Mouse (Mus musculus) retina, postnatal 7 days (tissue): ENCODE measurements around the gene Pin1.

Experiments used
- DNase-seq: peaks from one replicate; pipeline ENCODE4 v3.0.0-alpha.2; 2012; ENCODE audit warnings: low read depth, low spot score

The Pin1 gene

DNA sequence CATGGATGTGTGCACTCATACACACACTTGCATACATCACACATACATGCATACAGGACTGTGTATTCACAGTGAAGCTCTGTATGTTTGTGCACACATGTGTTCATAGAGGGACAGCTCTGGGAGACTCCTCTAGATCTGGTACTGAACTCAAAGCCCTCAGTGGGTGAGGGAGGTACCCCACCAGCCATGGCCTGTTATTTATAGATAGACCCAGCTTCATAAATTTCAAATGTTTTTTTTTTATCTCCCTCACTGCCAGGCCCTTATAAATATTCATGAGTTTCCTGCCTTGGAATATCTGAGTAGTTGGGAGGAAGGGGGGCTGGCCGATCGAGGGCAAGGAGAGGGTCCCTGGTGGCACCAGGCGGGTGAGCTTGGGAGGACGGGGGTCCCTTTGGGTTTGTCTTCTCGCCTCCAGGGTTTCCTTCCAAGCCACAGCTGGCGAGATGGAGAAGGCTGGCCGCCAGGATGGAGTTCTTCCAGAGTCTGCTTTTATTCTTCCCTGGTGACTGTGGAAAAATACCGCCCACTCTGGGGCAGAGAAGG is 52.0 kb downstream of the Pin1 start:
- no peak for DNase-seq

DNA sequence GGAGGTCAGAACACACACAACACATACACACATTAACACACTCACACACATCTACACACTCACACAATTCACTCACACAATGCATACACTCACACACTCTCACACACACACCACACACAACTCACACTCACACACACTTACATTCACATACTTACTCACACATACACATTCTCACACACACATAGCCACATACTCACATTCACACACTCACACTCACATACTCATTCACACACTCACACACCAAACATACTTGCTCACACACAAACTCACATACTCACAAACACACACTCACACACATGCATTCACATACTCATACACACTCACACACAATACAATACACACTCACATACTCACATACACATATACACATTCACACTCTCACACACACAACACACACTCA is 53.5 kb downstream of the Pin1 start:
- no peak for DNase-seq

DNA sequence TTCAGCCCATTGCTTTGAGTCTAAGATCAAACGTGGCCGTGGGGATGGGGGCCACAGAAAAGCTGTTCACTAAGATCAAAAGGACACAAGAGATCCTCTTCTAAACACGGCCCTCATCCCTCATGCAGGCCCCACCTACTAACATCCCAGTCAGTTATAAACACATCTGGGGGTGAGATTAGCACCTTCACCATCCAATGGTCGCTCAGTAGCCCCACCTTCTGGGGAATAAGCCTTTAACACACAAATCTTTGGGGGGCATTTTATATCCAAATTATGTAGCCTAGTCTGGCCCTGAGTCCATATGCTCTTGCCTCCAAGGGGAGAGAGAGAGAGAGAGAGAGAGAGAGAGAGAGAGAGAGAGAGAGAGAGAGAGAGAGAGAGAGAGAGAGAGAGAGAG is 54.1 kb downstream of the Pin1 start:
- no peak for DNase-seq

DNA sequence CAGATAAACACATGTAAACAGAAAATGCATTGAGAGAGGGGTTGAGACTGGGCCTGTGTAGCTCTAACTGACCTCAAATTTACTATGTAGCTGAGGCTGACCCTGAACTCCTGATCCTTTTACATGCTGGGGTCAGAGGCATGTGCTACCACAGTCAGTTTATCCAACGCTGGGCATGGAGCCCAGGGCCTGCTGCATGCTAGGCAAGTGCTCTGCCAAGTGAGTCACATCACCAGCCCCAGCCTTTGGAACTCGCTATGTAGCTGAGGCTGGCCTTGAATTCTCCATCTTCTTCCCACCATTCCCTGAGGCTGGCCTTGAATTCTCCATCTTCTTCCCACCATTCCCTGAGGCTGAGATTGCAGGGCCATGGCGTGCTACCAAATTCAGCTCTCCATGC is 58.6 kb downstream of the Pin1 start:
- no peak for DNase-seq

DNA sequence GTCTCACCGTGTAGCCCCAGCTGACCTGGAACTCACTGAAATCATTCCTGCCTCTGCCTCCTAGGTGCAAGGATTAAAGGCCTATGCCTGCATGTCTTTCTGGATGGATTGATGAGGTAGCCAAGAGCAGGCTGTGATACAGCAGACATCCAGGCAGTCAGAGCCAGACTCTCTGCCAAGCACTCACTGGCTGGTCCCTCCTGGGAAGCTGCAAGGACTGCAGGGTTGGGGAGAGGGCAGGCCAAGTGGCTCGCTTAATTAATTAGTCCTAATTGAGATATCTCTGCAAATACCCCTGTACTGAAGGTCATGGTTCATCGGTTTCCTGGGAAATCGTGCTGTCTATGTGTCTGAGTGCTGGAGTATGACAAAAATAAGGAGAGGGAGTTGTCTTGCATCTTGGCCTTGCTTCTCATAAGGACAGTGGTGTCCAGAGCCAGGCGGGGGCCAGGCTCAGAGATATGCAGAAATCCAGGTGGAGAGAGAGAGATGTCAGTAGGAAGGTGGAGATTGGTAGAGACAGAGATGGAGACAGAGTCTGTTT is 61.1 kb downstream of the Pin1 start:
- no peak for DNase-seq

DNA sequence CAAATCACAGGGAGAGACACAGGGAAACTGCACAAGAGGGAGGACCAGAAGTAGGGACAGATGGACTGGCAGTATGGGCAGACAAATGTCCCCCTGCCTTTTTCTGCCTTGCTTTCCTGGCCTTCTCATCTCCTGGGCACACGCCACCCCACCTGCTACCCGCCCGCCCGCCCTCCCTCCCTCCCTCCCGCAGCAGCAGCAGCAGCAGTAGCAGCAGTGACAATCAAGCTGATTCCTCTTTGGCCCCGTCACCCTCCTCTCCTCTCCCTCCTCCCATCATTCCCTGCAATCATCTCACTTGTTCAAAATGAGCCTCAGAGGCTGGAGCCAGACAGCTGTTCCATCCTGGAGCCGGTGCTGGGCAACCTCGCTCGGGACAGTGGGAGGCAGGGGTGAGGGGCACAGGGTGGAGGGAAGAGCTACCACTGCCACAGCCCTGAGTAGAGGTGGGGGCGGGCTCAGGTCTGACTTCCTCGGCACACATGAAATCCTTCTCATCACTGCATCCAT is 61.6 kb downstream of the Pin1 start:
- DNase-seq, result no peak

DNA sequence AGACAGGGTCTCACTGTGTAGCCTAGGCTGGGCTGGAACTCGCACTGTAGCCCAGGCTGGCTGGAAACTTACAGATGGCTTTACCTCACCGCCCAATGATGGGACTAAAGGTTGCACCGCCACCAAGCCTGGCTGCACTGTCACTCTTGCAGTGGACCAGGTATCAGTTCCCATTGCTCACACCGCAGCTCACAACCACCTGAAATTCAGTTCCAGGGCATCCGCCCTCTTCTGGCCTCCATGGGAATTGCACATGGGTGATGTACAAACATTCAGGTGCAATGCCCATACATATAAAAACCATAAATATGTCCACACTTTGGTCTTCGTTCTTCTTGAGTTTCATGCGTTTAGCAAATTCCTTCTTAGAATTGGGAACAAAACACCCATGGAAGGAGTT is 63.4 kb downstream of the Pin1 start:
- DNase-seq, result no peak
